Mouse (Mus musculus) spleen, postnatal 14 days (tissue): ENCODE results near the gene Nebl.

Source experiments
- DNase-seq, 2 experiments: peaks; one replicate each; pipeline ENCODE4 v3.0.0; 2021 to 2022; ENCODE audit warnings: low spot score in 2 of 2

Nebl gene

DNA sequence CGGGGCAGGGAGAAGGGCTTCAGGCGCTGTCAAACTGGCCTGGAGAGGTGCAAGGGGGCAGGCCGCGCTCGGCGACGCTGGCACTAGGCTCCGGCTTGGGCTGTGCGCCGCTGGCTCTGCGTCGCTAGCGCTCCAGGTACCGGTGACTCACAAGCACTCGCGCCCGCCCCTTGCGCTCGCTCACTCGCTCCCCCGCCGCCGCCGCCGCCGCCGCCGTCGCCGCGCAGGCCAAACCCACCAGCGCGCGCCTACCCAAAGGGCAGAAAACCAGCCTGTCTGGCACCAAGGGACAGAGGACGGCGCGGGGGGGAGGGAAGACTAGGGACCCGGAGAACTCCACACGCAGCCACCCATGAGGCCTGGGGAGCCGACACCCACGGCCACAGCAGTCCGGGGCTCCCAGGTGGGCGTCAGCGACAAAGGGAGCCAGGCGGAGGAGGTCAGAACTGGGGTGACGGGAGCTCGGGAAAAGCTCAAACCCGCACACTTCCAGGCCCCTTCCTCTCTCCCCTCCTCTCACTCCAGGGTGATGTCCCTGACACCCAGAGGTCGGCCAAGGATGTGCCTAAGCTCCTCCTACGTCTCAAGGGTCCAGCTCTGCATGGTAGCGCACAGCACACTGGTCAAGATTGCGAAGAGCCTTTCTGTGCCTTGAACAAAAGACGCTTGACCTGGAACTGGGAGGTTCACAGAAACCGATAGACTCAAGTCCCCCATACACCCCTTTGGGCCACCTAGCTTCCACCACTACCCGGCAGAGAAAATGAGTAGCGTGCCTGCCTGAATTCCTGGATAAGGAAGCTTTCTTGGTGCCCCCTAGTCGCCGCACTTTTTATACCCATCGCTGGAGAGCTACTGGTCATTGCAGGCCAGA lies at the start of gene Nebl:
Gene Nebl, minus strand, starts transcription at position 508 of the 874 bp plus-strand sequence.
- DNase-seq, result no peak

DNA sequence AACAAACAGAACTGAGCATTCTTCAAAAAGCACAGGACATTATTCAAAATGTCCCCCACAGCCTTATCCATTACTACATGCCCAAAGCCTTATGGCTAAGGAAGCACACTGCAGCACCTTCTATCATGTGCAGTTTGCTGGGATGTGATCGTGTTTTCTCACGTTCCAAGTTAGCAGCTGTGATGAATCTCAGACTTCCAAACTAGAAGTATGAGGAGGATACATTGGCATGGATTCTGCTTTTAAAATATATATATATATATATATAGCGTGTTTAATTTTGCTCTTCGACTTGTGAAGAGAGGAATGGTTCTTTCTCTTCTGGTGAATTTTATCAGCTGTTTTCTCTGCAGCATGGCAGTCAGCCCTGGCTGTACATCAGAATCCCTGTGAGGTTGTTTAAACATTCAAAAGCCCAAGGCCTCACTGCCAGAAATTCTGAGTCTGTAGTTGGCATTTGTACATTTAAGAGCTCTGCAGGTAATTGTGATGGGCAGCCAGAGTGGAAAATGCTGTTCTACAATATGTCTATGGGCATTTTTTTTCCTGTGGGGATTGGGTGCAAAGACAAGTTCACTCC lies 39.1 kb upstream of the Nebl start:
- DNase-seq, result no peak

DNA sequence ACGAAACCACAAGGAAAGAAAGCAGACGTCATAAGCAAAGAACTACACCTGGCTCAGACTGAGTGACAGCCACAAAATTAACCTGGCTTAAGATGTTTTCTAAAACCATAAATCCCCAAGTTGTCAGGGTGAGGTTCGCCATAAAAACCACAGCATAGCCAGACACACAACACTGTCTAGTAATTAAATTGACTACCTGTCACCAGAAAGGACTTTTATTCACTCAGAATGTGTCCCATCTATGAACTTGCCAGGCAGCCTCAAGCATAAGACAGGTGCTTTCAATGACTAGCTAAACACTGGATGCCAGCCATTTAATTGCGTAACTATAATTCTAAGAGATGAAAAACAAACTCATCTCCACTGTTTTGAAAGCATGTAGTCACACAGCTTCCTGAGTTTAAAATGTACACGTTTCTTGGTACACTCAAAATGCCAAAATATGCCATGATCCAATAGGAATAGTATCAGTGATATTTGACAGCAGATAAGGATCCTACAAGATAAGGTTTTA lies 38.0 kb upstream of the Nebl start:
- DNase-seq, result no peak

DNA sequence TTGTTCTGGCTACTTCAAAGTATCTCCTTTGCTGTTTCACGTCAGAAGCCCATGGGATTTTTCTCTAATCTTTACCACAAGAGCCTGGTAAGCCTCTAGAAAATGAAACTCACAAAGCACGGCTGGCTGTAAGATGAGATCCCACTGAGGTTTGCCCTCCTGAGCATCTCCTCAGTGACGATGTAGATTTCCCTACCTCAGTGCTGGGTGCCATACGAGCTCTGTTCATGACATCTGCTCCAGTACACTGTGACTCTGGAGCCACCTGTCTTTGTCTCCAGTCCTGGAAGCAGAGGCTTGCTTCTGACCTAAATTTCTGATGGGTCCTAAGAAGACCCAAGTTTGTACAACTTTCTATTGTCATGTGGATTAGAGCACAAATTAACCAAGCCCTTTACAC lies 25.0 kb upstream of the Nebl start:
- no peak for DNase-seq

DNA sequence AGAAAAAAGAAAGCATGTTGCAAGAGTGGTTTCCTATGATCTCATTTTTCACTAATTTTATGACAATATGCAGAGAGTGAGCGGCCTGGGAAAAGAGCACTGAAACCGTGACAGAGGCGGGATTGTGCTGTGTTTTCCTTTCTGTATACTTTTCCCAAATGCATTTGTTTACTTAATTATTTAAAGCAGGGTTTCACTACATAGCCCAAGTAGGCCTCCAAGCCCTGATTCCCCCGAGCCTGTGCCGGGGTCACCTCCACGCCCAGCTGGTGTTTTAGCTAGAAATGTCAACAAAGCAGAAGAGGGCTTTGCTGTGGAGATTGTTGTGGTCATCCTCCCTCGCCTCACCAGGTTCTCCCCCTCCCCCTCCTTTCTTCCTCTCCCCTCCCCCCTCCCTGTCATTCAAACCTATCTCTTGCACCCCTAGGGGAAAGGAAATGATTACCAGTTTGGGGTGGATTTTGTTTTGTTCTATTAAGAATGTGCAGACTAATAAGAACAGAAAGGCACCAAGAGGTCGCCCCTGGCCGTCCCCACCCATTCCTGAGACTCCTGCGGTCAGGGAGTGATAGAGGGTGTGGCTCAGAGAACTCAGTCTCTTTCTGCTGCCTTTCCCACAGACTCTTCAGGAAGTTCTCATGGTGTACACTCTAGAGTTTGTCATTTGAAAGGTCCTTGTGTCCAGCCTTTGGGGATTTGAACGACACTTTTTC lies 10.9 kb upstream of the Nebl start:
- no peak for DNase-seq

DNA sequence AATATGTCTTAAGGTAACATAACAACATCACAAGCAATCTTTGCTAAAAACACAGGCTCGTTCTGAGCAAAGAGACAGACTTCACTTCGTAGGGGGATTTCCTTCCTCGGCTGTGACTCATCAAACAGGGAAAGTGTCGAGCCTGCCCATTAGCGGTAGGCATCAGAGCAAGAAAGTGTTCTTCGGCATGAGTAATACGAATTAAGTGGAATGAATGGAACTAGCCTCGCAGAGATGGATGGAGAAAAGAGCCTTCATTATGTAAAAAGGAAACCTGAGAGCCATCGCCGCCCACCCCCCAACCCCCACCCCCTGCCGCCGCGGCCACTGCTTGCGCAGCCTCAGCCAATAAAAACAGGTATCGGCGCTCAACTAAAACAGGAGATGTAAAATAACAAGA lies 10.3 kb upstream of the Nebl start:
- DNase-seq, result no peak

DNA sequence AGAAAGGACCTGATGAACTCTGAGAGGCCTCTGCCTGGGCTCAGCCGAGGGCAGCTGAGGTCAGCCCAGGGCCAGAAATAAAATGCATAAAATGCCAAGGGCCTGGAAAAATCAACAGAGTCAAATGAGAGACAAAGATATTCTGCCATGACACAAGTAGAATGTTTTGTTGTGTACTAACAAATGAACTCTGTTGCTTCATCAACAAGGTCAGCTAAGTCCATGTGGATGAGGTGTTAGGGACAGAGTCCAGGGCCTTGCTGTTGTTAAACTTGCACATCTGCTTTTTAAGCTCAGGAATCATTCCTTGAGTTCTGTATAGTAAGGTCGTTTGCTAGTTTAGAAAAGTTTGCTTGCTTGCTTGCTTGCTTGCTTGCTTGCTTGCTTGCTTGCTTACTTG lies 9.2 kb upstream of the Nebl start:
- no peak for DNase-seq

DNA sequence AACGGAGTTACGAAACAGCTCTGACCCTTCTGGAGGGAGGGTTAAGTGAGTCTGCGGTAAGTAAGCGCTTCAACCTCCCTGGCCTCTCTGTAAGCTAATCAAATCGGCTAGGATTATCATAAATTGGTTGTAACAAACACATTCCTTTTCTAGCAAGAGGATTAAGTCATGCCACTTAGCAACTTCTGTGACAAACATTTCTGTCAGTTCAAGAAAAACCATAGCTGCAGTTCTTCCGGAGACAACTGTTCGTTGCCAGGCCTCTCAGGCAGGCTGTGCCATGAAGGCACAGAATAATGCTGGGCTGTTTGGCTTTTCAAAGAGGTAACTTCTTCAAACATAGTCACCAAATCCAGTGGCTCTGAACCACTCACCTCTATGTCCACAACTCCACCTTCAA lies 946 bp upstream of the Nebl start:
- no peak for DNase-seq

DNA sequence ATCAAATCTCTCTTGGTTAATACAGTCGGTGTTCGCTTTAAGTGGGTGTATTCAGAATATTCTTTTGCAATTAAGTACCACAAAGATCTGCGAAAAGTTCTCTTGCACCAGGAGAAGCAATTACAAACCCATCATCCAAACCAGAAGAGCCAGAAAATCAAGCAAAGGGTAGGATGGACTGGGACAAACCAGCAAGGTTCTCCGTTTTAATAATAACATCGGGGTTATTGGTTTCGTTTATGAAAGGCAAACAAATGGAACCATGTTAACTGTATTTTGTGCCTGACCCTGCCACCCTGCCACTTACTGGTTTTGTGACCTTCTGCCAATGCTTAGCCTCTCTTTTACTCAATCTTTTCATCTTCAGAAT lies 552 bp upstream of the Nebl start:
- DNase-seq, result no peak

DNA sequence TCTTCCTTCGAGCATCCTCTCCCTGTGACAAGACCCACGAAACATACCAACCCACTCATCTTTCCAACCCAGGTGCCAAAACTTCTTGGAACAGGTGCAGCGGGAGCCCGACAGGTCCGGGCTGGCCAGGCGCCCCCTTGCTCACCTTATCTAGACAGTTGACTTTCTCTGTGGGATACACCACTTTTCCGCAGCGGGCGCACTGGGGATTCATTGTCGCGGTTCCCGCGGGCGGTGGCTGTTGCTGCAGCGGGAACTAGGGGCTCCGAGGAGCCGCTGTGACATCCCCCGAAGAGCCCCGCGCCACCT lies 662 bp downstream of the Nebl start:
- DNase-seq, result no peak

DNA sequence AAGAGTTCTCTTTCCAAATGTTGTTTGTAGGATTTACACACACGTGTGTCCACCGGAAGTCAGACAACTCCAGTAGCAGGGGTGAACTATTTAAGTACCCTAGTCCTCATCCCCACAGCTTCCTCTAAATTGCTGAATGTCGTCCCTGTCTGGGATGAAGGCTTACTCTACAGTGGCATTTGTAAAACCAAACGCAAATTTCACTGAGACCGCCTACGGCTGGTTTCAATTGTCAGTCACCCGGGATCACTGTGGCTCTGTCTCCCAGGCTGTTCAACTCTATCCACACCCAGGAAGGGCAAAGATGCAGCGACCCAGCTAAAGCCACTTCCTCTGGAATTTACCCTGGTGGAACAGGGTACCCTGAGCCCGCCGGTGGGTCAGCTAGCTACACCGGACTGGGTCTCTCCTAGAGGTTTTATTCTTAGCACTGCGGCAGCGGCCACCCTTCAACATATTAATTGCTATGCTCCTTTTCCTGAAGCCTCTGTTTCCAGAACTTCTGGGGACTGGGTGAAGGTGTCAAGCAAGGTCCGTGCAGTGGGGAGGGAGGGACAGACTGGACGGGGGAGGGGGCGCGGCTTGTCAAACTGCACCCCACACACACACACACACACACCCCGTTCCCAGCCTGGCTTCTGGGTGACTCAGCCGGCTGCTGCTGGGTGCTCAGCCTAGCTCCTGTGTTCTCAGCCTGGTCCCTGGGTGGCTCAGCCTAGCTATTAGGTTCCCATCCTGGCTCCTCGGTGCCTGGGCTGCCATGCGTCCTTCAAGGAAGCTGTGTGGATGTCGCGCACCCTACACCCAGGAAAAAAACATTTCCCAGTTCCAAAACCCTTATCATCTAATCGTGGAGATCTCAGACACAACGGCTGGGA lies 1.3 kb downstream of the Nebl start:
- no peak for DNase-seq

DNA sequence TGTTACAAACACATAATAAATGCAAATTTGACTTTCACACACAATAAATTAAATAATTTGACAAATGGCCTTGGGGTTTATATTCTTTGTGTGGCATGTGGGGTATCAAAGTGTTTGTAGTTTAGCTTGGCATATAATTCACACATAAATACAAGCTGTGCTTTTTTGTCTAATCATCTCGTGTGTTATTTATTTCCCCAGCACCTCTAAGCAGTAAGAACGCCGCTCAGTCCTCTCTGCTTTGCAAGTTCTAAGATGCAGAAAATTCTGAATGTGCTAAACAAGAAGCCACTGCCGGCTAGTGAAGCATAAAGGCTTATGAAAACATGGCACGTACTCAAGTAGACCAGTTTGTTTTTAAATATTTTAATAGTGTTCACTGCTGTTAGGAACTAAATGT lies 6.9 kb downstream of the Nebl start:
- DNase-seq, result no peak

DNA sequence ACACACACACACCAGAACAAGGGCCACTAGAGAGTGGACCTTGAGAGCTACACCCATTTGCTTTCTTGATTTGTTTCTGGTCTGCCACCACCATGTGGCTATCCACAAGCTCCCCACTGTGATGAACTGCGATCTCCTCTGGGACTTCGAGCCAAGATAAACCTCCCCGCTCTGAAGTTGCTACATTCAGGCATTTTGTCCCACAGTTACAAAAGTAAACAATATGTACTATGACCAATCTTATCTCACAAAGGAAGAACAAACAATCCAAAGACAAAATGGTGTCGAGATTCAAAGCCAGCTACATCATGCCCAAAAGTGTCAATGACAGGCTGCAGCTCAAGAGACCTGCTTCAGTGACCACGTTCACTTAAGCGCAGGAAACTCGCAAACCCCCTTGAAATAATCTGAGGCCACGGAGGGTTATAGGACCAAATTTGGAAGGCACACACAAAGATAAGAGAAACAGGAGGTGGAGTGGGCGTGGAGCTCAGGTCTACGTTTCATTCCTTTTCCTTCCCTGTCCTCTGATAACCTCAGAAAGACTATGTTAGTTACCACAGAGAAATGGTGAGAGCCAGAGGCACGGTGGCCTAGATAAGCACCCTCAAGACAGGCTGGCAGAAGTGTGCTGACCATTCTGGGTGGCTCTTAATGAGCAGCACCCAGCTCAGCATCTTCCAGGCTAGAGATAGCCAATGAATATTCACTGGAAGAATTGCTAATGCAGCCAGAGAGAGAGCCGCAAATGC lies 7.8 kb downstream of the Nebl start:
- no peak for DNase-seq

DNA sequence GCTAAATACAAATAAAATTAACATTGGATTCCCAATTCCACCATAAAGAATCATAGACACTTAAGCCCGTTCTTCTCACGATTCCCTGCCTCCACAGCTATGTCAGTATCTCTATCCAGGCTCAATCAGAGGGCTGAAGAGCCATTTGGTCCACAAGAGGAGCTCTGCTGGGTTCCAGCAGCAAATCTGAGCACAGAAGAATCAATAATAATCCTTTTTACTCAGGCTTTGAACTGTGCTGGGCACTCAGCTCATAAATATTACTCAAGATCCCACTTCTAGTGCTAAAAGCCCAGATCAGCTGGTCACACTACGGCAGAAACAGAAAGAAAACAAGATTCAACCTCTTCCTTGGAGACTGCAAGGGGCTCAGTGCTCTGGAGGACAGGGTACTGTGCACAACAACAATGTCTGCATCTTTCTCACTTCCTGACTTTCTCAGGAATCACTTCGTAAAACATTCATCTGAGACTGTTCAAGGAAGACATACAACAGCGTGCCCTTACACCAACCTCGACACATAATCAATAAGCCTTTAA lies 10.0 kb downstream of the Nebl start:
- no peak for DNase-seq

DNA sequence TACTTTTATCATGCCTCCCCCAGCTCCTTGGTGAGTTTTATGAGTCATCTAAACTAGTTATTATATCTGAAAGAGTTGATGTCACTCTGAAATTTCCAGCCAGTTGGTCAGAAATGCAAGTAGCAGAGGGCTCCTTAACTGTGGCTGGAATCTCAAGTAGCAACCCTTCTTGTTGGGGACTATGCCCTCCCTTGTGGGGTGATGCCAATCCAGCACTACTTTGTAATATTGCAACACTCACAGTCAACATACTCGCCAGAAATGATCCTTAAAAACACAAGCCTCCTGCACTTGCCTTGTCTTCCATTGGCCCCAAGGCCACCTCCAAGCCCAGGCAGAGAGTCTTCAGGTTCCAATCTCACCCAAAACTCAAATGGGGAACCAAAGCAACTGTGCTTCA lies 13.0 kb downstream of the Nebl start:
- DNase-seq, result no peak

DNA sequence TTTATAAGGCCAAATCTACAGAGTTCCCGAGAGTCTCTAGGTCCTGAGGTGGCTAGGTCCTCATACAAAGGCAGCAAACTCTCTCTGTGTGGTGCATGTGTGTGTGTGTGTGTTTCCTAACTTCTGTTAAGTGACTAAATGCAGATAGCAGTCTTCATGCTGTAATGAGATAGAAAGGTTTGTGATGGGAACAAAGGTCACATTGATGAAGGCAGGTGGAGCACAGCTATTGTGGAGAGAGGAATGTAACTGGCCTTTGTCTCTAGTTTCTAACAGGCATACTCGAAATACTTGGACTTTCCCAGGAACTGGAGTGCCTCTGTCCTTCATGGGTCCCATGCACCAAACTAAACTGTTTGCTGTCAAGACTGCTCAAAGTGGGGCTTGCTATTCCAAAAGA lies 14.1 kb downstream of the Nebl start:
- DNase-seq, result no peak

DNA sequence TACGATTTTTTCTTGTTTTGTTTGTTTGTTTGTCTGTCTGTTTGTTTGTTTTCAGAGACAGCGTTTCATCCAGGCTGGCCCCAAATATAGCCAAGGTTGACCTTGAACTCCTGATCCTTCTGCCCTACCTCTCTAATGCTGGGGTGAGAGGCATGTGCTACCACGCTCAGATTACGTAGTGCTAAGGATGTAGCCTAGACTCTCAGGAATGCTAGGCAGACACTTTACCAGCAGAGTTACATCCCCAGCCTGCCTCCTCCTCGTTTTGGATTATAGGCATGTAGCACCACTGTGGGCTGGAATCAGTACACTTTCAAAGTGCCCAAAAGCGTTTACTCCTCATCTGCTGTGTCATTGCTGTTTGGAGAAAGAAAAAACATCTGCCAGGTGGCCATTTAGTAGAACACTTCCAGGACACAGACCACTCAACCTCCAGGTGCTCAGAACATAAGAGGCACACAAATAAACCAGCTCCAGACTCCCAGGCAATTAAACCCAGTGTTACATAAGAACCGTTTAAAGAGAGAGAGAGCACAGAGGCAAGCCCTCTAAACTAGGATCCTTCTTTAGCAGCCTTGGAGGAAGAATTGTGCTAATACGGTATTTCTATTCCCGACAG lies 16.0 kb downstream of the Nebl start:
- DNase-seq, result no peak

DNA sequence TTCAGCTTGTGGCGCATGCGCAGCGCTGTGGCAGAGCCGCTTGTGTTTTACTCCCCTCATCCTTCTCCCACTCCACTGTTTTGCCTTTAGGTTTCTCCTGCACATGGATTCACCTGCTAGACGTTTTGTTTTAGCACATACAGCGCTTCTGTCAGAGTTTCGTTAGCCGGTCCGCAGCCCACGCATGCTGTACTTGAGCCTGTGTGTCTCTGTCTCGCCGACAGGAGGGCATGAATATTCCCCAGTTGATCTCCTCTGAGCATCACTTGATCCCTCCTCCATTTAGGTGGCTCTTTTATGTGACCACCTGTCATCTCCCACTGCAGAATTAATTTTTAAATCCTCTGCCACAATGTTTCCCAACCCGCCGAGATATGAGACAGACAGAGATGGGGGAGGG lies 16.6 kb downstream of the Nebl start:
- DNase-seq, result no peak

DNA sequence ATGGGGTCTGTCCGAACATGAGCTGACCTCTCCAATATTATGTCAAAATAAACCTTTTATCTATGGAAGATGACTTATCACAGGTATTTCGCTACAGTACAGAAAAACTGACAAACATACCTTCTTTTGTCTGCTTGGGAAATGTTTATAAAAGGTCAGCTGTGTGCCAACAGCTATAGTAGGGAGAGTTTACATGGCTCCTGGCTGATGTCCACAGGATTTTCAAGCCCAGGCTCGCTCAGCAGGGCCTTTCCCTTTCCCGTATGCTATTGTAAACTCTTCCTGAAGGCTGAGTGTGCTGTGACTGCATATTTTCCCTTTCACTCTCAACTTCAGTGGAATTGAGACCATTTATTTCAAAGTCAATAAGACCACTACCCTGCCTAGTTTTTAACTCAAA lies 17.1 kb downstream of the Nebl start:
- DNase-seq, result no peak

DNA sequence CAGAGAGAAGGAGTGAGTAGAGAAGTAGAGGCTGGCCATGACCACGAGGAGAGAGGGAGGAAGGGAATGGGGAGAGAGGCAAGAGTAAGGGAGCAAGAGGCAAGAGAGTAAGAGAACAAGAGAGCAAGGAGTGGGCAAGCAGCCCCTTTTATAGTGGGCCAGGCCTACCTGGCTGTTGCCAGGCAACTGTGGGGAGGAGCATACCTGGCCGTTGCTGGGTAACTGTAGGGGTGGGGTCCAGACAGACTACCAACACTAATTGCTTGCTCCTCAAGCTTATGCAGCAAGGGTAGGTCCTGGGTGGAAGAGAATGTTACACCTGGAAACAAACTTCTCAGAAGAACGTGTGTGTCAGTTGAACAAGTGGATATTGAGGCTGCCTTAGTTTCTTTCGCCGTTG lies 20.0 kb downstream of the Nebl start:
- DNase-seq, result no peak

DNA sequence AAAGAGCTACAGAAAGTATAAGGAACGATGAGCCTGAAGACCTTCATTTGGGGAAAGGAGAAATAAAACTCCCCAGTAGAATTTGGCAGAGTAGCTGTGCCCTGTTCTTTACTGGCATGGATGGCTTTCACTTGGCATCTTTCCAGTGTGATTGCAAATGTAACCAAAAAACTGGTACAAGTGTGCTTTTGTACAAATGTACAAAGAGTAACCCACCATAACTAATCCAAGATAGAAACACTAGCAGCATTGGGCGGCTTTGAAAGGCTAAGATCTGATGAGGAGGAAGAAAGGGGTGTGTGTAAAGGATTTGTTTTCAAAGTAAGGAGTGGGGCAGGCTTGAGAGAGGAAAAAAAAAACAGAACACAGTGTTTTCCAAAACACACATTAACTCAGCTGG lies 21.2 kb downstream of the Nebl start:
- no peak for DNase-seq
